Mouse (Mus musculus): ENCODE data around the gene Deaf1.

Deaf1 gene

GRCm38 (mm10) chr7:141339215-141339920 lies 11.9 kb upstream of the Deaf1 start:
- no peak for DNase-seq (ENCODE audit: low spot score)

- peak; percentile 58 for DNase-seq (ENCODE audit: low spot score)
Measured at GRCm38 (mm10) chr7:141338576-141339131, 11.2 kb upstream of the Deaf1 start, which contains the start of gene Eps8l2. Gene Eps8l2 (plus strand): TSS chr7:141338880.

- no peak for DNase-seq (ENCODE audit: low spot score)
Measured at GRCm38 (mm10) chr7:141337716-141338416, 10.4 kb upstream of the Deaf1 start.

- no peak for DNase-seq (ENCODE audit: low spot score)
Measured at GRCm38 (mm10) chr7:141336296-141336695, 8.8 kb upstream of the Deaf1 start.

GRCm38 (mm10) chr7:141335682-141336081 lies 8.2 kb upstream of the Deaf1 start:
- DNase-seq (ENCODE audit: low spot score), result no peak

GRCm38 (mm10) chr7:141335044-141335579 lies 7.6 kb upstream of the Deaf1 start:
- DNase-seq (ENCODE audit: low spot score), result no peak

GRCm38 (mm10) chr7:141331990-141332389 lies 4.5 kb upstream of the Deaf1 start:
- no peak for DNase-seq (ENCODE audit: low spot score)

GRCm38 (mm10) chr7:141330706-141331105 lies 3.2 kb upstream of the Deaf1 start:
- no peak for DNase-seq (ENCODE audit: low spot score)

- no peak for DNase-seq (ENCODE audit: low spot score)
Measured at GRCm38 (mm10) chr7:141328373-141328990, 992 bp upstream of the Deaf1 start.

GRCm38 (mm10) chr7:141326546-141327446 lies 694 bp downstream of the Deaf1 start:
- DNase-seq (ENCODE audit: low spot score), result no peak

- DNase-seq (ENCODE audit: low spot score), result no peak
Measured at GRCm38 (mm10) chr7:141324686-141325085, 2.8 kb downstream of the Deaf1 start.

GRCm38 (mm10) chr7:141319446-141319845 lies 8.0 kb downstream of the Deaf1 start:
- no peak for DNase-seq (ENCODE audit: low spot score)

- no peak for DNase-seq (ENCODE audit: low spot score)
Measured at GRCm38 (mm10) chr7:141317619-141318132, 9.8 kb downstream of the Deaf1 start.

GRCm38 (mm10) chr7:141315974-141316373 lies 11.5 kb downstream of the Deaf1 start:
- DNase-seq (ENCODE audit: low spot score), result peak; percentile 60

- DNase-seq (ENCODE audit: low spot score), result no peak
Measured at GRCm38 (mm10) chr7:141315076-141315475, 12.4 kb downstream of the Deaf1 start.

- DNase-seq (ENCODE audit: low spot score), result no peak
Measured at GRCm38 (mm10) chr7:141314416-141314815, 13.1 kb downstream of the Deaf1 start.

GRCm38 (mm10) chr7:141304537-141304936 lies 23.0 kb downstream of the Deaf1 start:
- DNase-seq (ENCODE audit: low spot score), result no peak

GRCm38 (mm10) chr7:141302702-141303268 lies 24.7 kb downstream of the Deaf1 start:
- DNase-seq (ENCODE audit: low spot score), result no peak

- DNase-seq (ENCODE audit: low spot score), result no peak
Measured at GRCm38 (mm10) chr7:141301386-141301785, 26.1 kb downstream of the Deaf1 start.

GRCm38 (mm10) chr7:141299175-141299574 lies 28.3 kb downstream of the Deaf1 start:
- no peak for DNase-seq (ENCODE audit: low spot score)

Data from ovary, postnatal 36 days (tissue).